Mouse (Mus musculus) urinary bladder, postnatal 25 days (tissue): ENCODE results near the gene Tctex1d1.

Experiments
- DNase-seq: peaks from one replicate; pipeline ENCODE4 v3.0.0; 2022; ENCODE audit warnings: low spot score

Gene Tctex1d1

GRCm38 (mm10) chr4:102988526-102988925, 10.1 kb downstream of the Tctex1d1 start:
- no peak for DNase-seq

GRCm38 (mm10) chr4:102989391-102989790, 11.0 kb downstream of the Tctex1d1 start:
- DNase-seq: no peak

- no peak for DNase-seq
Observed at GRCm38 (mm10) chr4:102990016-102990415, 11.6 kb downstream of the Tctex1d1 start.

- DNase-seq: no peak
Observed at GRCm38 (mm10) chr4:102990595-102991340, 12.4 kb downstream of the Tctex1d1 start.

GRCm38 (mm10) chr4:102991685-102992084, 13.3 kb downstream of the Tctex1d1 start:
- no peak for DNase-seq

GRCm38 (mm10) chr4:103004681-103005080, 26.3 kb downstream of the Tctex1d1 start:
- no peak for DNase-seq

- no peak for DNase-seq
Observed at GRCm38 (mm10) chr4:103005190-103005945, 27.0 kb downstream of the Tctex1d1 start.

GRCm38 (mm10) chr4:103006266-103006665, 27.9 kb downstream of the Tctex1d1 start:
- DNase-seq: no peak

- DNase-seq: no peak
Observed at GRCm38 (mm10) chr4:103006943-103007418, 28.6 kb downstream of the Tctex1d1 start.

GRCm38 (mm10) chr4:103010734-103011133, 32.3 kb downstream of the Tctex1d1 start:
- no peak for DNase-seq

- no peak for DNase-seq
Observed at GRCm38 (mm10) chr4:103011823-103012222, 33.4 kb downstream of the Tctex1d1 start.

- DNase-seq: no peak
Observed at GRCm38 (mm10) chr4:103013490-103013889, 35.1 kb downstream of the Tctex1d1 start.

- DNase-seq: no peak
Observed at GRCm38 (mm10) chr4:103026621-103027020, 48.2 kb downstream of the Tctex1d1 start, which contains the start of gene Insl5. Gene Insl5 (minus strand): TSS chr4:103026842.

- no peak for DNase-seq
Observed at GRCm38 (mm10) chr4:103027745-103028144, 49.3 kb downstream of the Tctex1d1 start.

GRCm38 (mm10) chr4:103028177-103029088, 50.0 kb downstream of the Tctex1d1 start:
- DNase-seq: no peak

GRCm38 (mm10) chr4:103039103-103039837, 60.9 kb downstream of the Tctex1d1 start:
- no peak for DNase-seq

GRCm38 (mm10) chr4:103039838-103040191, 61.4 kb downstream of the Tctex1d1 start:
- no peak for DNase-seq

GRCm38 (mm10) chr4:103042997-103043396, 64.6 kb downstream of the Tctex1d1 start:
- DNase-seq: no peak

GRCm38 (mm10) chr4:103048046-103048445, 69.6 kb downstream of the Tctex1d1 start:
- no peak for DNase-seq
